ENCODE assay signal across 15 mouse cellular contexts in genomic region chr2:132208246-132208881, GRCm38 (mm10). TPM values are rescaled to one million over a fixed set of nuclear protein-coding genes. Genes with fewer than 3 reads are reported as not detected.
DNase-seq lines count a peak whose midpoint lies in the region; ATAC-seq and TF ChIP-seq lines count a peak whose summit lies in the region.
"Had no signal": no experiment of that assay in that cellular context is flagged by ENCODE, and none has a peak within 500 bp of the region (broad histone marks: within the 10 kb centered on the region; RNA-seq: fewer than 3 reads in every experiment).

No protein-coding gene starts in this region.

- no peak for TF ChIP-seq CTCF in liver, adult 2 months (IDR thresholded peaks at IDR 0.05; ENCODE audit: low read depth, low read length)

- no peak overlapping the region for H3K9ac ChIP-seq in liver, adult 2 months (ENCODE audit: low read depth, low read length)
- no peak overlapping the region for H3K9ac ChIP-seq in midbrain, embryonic 14.5 days (replicated peaks; ENCODE audit: low read length)
- H3K9ac ChIP-seq: hindbrain, embryonic 13.5 days; lung, embryonic 14.5 days had no signal

- H3K9me3 ChIP-seq in midbrain, embryonic 14.5 days (ENCODE audit: control insufficient read depth, low read length): no peaks in the 10 kb centered on the region
- no peaks in the 10 kb centered on the region for H3K9me3 ChIP-seq in midbrain, embryonic 10.5 days (replicated peaks)
- H3K9me3 ChIP-seq: embryonic facial prominence, embryonic 10.5 days; forebrain, embryonic 10.5 days; heart, embryonic 10.5 days; hindbrain, embryonic 13.5 days had no signal

- TF ChIP-seq POLR2A in liver, adult 2 months (IDR thresholded peaks at IDR 0.05; ENCODE audit: extremely low read depth, insufficient read depth, low read length): no peak

- no peak overlapping the region for H3K4me3 ChIP-seq in liver, adult 2 months (ENCODE audit: insufficient read depth, low read depth, low read length)
- no peak overlapping the region for H3K4me3 ChIP-seq in midbrain, embryonic 14.5 days (replicated peaks; ENCODE audit: low read depth, low read length)
- no peak overlapping the region for H3K4me3 ChIP-seq in midbrain, embryonic 10.5 days
- H3K4me3 ChIP-seq: embryonic facial prominence, embryonic 10.5 days; forebrain, embryonic 10.5 days; heart, embryonic 10.5 days; hindbrain, embryonic 13.5 days had no signal

- H3K79me2 ChIP-seq in liver, adult 2 months (ENCODE audit: control insufficient read depth, insufficient read depth, low read length): no peaks in the 10 kb centered on the region

- H3K4me2 ChIP-seq in midbrain, embryonic 14.5 days (ENCODE audit: low read length): no peak overlapping the region
- H3K4me2 ChIP-seq: hindbrain, embryonic 13.5 days; lung, embryonic 14.5 days had no signal

- H3K27ac ChIP-seq in liver, adult 2 months (replicated peaks; ENCODE audit: insufficient read depth, low read depth, low read length): no peak overlapping the region
- no peak overlapping the region for H3K27ac ChIP-seq in midbrain, embryonic 14.5 days (replicated peaks; ENCODE audit: low read depth, low read length)
- no peak overlapping the region for H3K27ac ChIP-seq in midbrain, embryonic 10.5 days (replicated peaks)
- H3K27ac ChIP-seq: embryonic facial prominence, embryonic 10.5 days; forebrain, embryonic 10.5 days; heart, embryonic 10.5 days; hindbrain, embryonic 13.5 days had no signal

- WGBS in liver, adult 2 months: 63% methylated on average over 8 of the region's 8 CpGs
- 87% methylated on average over 8 of the region's 8 CpGs for WGBS in midbrain, embryonic 14.5 days
- WGBS in midbrain, embryonic 10.5 days: 87% methylated on average over 8 of the region's 8 CpGs

- no peak for ATAC-seq in midbrain, embryonic 14.5 days (ENCODE audit: low FRiP score, low TSS enrichment)
- ATAC-seq: intestine, postnatal 0 days had no signal

- no peaks in the 10 kb centered on the region for H3K4me1 ChIP-seq in liver, adult 2 months (ENCODE audit: control insufficient read depth, insufficient read depth, low read length)
- no peaks in the 10 kb centered on the region for H3K4me1 ChIP-seq in midbrain, embryonic 14.5 days (ENCODE audit: control insufficient read depth, insufficient read depth, low read length)
- H3K4me1 ChIP-seq in midbrain, embryonic 10.5 days: no peaks in the 10 kb centered on the region
- H3K4me1 ChIP-seq: embryonic facial prominence, embryonic 10.5 days; forebrain, embryonic 10.5 days; hindbrain, embryonic 13.5 days had no signal

- peak; percentile 4 for DNase-seq in embryo, embryonic 10.5 days (ENCODE audit: low spot score)
- DNase-seq in embryo, embryonic 10 days (ENCODE audit: low spot score): no peak
- peak; percentile 13 to 15 for DNase-seq in urinary bladder, postnatal 36 days (ENCODE audit: low spot score in 2 of 2)
- no peak for DNase-seq in urinary bladder, postnatal 4 days (ENCODE audit: low spot score in 2 of 2)
- DNase-seq in liver, adult 2 months (ENCODE audit: extremely low read depth, low read depth, low spot score): peak; percentile 52
- DNase-seq in midbrain, embryonic 14.5 days: no peak
- no peak for DNase-seq in retina, embryonic 14.5 days (ENCODE audit: low spot score)
- DNase-seq in midbrain, embryonic 10.5 days (ENCODE audit: low spot score): no peak
- DNase-seq: cerebellum, adult 18-20 months; lung, embryonic 14.5 days had no signal

- H3K27me3 ChIP-seq in liver, adult 2 months (ENCODE audit: control insufficient read depth, insufficient read depth, low read length): no peaks in the 10 kb centered on the region
- no peaks in the 10 kb centered on the region for H3K27me3 ChIP-seq in midbrain, embryonic 14.5 days (ENCODE audit: control insufficient read depth, insufficient read depth, low read length)
- H3K27me3 ChIP-seq in midbrain, embryonic 10.5 days (ENCODE audit: low read depth, poor library complexity, severe bottlenecking): no peaks in the 10 kb centered on the region
- H3K27me3 ChIP-seq: hindbrain, embryonic 13.5 days had no signal

- H3K36me3 ChIP-seq in liver, adult 2 months (ENCODE audit: control insufficient read depth, insufficient read depth, low read length): no peaks in the 10 kb centered on the region
- no peaks in the 10 kb centered on the region for H3K36me3 ChIP-seq in midbrain, embryonic 14.5 days (ENCODE audit: control insufficient read depth, insufficient read depth, low read length)
- no peaks in the 10 kb centered on the region for H3K36me3 ChIP-seq in midbrain, embryonic 10.5 days
- H3K36me3 ChIP-seq: embryonic facial prominence, embryonic 10.5 days; forebrain, embryonic 10.5 days; heart, embryonic 10.5 days; hindbrain, embryonic 13.5 days had no signal

RNA-seq across cellular contexts. Expression of gene Tmem230, which starts 39.2 kb away (rescaled TPM):
- 14.8 and 23.0 TPM in 2 replicates for total RNA-seq in liver, adult 2 months (2014; rRNA removed)
- 35.2 and 76.3 TPM in 2 replicates for polyA plus RNA-seq in liver, adult 2 months (2012; rRNA removed)
- polyA plus RNA-seq in midbrain, embryonic 14.5 days (2014; fragmentation: Nextera tagmentation; extraction: Ambion mirVana): 43.8 and 51.3 TPM in 2 replicates
- polyA plus RNA-seq in midbrain, embryonic 10.5 days (2016; fragmentation: Nextera tagmentation; extraction: Ambion mirVana): 40.3 and 47.6 TPM in 2 replicates

RNA-seq across cellular contexts. Expression of gene Pcna, which starts 44.8 kb away (rescaled TPM):
- 39.0 and 47.1 TPM in 2 replicates for total RNA-seq in liver, adult 2 months (2014; rRNA removed)
- polyA plus RNA-seq in liver, adult 2 months (2012; rRNA removed): 20.6 and 22.5 TPM in 2 replicates
- 116 and 129 TPM in 2 replicates for polyA plus RNA-seq in midbrain, embryonic 14.5 days (2014; fragmentation: Nextera tagmentation; extraction: Ambion mirVana)
- 383 and 428 TPM in 2 replicates for polyA plus RNA-seq in midbrain, embryonic 10.5 days (2016; fragmentation: Nextera tagmentation; extraction: Ambion mirVana)

RNA-seq across cellular contexts. Expression of gene Cds2, which starts 54.6 kb away (rescaled TPM):
- 48.1 and 63.4 TPM in 2 replicates for total RNA-seq in liver, adult 2 months (2014; rRNA removed)
- polyA plus RNA-seq in liver, adult 2 months (2012; rRNA removed): 41.6 and 43.8 TPM in 2 replicates
- polyA plus RNA-seq in midbrain, embryonic 14.5 days (2014; fragmentation: Nextera tagmentation; extraction: Ambion mirVana): 44.7 and 65.1 TPM in 2 replicates
- 21.4 and 22.7 TPM in 2 replicates for polyA plus RNA-seq in midbrain, embryonic 10.5 days (2016; fragmentation: Nextera tagmentation; extraction: Ambion mirVana)

Comparison
In these comparisons a context has a peak if more than half of its experiments do, and no peak if none do; other contexts are left out.
1. DNase-seq: peak in embryo, embryonic 10.5 days (single experiment), urinary bladder, postnatal 36 days (2 of 2) and liver, adult 2 months (single experiment); none in embryo, embryonic 10 days (single experiment), urinary bladder, postnatal 4 days (0 of 2), midbrain, embryonic 14.5 days (single experiment), retina, embryonic 14.5 days (single experiment) and midbrain, embryonic 10.5 days (single experiment).